Mouse (Mus musculus) forebrain, embryonic 15.5 days (tissue): ENCODE data around the gene Drap1. TPM values are rescaled to one million over a fixed set of nuclear protein-coding genes. Genes with fewer than 3 reads are reported as not detected.

Source experiments
- ATAC-seq: fragments of 200-750 bp; cut with Nextera tagmentation; replicated peaks from 2 replicates; pipeline ENCODE4 v1.8.0; 2017; ENCODE audit warnings: mild to moderate bottlenecking, moderate TSS enrichment, moderate library complexity
- H3K27ac ChIP-seq: fragments of 300-500 bp; sonication (generic); replicated peaks from 2 replicates; pipeline ENCODE4 v1.5.1; 2015; ENCODE audit warnings: mild to moderate bottlenecking, inconsistent platforms
- H3K27me3 ChIP-seq: fragments of 300-500 bp; sonication (generic); 2 replicates; pipeline ENCODE4 v1.6.1; 2015; ENCODE audit warnings: inconsistent platforms
- H3K36me3 ChIP-seq: fragments of 300-500 bp; sonication (generic); 2 replicates; pipeline ENCODE4 v1.6.1; 2015; ENCODE audit warnings: mild to moderate bottlenecking, inconsistent platforms
- H3K4me1 ChIP-seq: fragments of 300-500 bp; sonication (generic); 2 replicates; pipeline ENCODE4 v1.6.1; 2015; ENCODE audit warnings: inconsistent platforms
- H3K4me2 ChIP-seq: fragments of 300-500 bp; sonication (generic); replicated peaks from 2 replicates; pipeline ENCODE4 v1.6.1; 2015; ENCODE audit warnings: mild to moderate bottlenecking, inconsistent platforms
- H3K4me3 ChIP-seq: fragments of 300-500 bp; sonication (generic); 2 replicates; pipeline ENCODE4 v1.5.1; 2015; ENCODE audit warnings: mild to moderate bottlenecking, inconsistent platforms
- H3K9ac ChIP-seq: fragments of 300-500 bp; sonication (generic); replicated peaks from 2 replicates; pipeline ENCODE4 v1.6.1; 2015; ENCODE audit warnings: mild to moderate bottlenecking, inconsistent platforms
- H3K9me3 ChIP-seq: fragments of 300-500 bp; sonication (generic); 2 replicates; pipeline ENCODE4 v1.6.1; 2016; ENCODE audit warnings: inconsistent platforms
- WGBS: fragments of 180-500 bp; shearing (Covaris S2); methylation state at CpG from one replicate; pipeline ENCODE4 v1.1.7; 2015; ENCODE audit warnings: mixed read lengths; 5-methylcytosine and 5-hydroxymethylcytosine counted together
- polyA plus RNA-seq: library from polyadenylated mRNA; unstranded; fragments of >200 nt; fragmentation: Nextera tagmentation; extraction: Ambion mirVana; gene quantifications from 2 replicates; pipeline ENCODE4 v1.2.1, GENCODE M21; 2015

The Drap1 gene
- polyA plus RNA-seq, 1 experiment from 2014 or later = 306 TPM

DNA sequence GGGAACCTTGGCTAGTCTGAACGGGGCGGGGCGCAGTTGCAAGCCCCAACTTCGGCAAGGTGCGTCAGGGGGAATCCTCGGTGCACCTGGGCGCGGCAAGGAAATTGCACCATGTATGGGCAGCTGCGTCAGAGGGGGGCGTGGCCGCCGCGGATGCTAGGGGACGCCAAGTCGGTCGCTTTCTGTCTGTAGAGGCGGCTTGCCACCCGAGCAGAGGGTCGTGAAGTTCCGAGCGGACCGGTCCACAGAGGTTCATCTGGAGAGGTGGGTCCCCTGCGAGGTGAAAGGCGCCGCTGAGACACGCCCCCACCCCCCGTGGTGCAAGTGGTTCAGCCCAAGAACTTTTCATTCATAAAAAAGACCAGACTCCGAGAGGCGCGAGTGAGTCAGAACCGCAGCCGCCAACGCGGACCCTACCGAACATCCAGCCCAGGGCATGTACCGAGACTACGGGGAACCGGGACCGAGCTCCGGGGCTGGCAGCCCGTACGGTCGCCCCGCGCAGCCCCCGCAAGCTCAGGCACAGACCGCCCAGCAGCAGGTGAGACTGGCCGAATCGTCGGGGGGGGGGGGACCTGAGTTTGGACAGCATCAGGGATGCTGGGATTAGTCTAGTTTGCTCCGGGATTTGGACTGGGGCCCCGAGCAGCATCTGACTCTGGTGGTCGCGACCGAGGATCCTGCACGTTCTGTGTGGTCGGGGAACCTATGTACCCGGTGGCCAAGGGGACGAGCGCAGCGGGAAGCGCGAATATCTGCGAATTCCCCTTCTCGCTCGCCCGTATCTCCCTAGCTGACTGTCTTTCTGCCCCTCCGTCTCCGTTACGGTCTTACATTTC lies 23.0 kb upstream of the Drap1 start, which contains the start of gene Fosl1:
Gene Fosl1, plus strand, starts transcription at position 33 of the 839 bp plus-strand sequence.
- Histone ChIP-seq H3K4me3 (peak within 1 kb of the TSS; percentile 52), H3K36me3 (no peaks in the 10 kb centered on the region), H3K27me3 (peaks cover 54% of the 10 kb centered on the region), H3K9me3 (no peaks in the 10 kb centered on the region), H3K9ac (peak within 1 kb of the TSS; percentile 38), H3K4me1 (peaks cover 18% of the 10 kb centered on the region), H3K4me2 (peak within 1 kb of the TSS; percentile 96), H3K27ac (no peak within 1 kb of the TSS)
- ATAC-seq = peak; percentile 73
- WGBS = 2% methylated on average over 69 of the region's 70 CpGs

DNA sequence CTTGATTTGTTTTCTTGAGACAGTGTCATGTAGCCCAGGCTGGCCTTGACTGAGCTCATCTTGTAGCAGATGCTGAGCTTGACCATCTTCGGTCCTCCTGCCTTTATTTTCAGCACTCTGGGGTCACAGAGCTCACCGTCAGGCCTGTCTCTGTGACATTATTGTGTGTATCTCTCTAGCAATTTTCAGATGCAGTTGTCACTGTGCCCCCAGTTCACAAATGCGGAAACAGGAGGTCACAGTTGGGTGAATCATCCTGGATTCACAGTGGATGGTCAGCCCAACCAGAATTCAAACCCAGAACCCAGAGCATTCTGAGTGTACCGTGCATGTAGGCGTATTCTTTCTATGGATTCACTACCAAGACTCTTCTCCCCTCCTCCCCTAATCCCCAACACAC lies 21.0 kb upstream of the Drap1 start:
- Histone ChIP-seq H3K4me1 (peaks cover 18% of the 10 kb centered on the region), H3K4me3 (no peak overlapping the region), H3K27ac (no peak overlapping the region), H3K36me3 (no peaks in the 10 kb centered on the region), H3K9ac (no peak overlapping the region), H3K4me2 (no peak overlapping the region), H3K9me3 (no peaks in the 10 kb centered on the region), H3K27me3 (peaks cover 54% of the 10 kb centered on the region)
- WGBS = 90% methylated on average over 5 of the region's 5 CpGs
- ATAC-seq = no peak

DNA sequence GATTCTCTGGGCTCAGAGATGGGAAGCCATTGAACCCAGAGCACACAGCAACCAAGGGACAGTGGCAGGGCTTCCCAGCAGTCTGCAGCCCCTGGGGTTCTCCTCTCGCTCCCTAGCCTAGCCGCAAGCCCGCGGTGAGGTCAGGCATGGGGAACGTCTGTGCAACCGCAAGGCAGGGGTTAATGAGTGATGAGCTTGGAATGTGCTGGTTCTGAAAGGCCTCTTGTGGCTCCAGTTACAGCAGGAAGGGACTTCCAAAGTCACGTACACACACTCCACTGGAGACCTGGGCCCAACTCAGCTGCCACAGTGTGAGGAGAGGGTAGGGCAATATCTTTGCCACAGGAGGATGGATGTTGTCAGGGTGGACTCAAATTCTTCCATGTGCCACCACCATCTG lies 20.2 kb upstream of the Drap1 start:
- H3K4me2 ChIP-seq = no peak overlapping the region
- H3K9me3 ChIP-seq = no peaks in the 10 kb centered on the region
- peaks cover 47% of the 10 kb centered on the region for H3K27me3 ChIP-seq
- no peak overlapping the region for H3K4me3 ChIP-seq
- WGBS = 49% methylated on average over 7 of the region's 7 CpGs
- no peak overlapping the region for H3K9ac ChIP-seq
- no peak overlapping the region for H3K27ac ChIP-seq
- no peak for ATAC-seq
- H3K36me3 ChIP-seq = no peaks in the 10 kb centered on the region
- H3K4me1 ChIP-seq = peaks cover 18% of the 10 kb centered on the region

DNA sequence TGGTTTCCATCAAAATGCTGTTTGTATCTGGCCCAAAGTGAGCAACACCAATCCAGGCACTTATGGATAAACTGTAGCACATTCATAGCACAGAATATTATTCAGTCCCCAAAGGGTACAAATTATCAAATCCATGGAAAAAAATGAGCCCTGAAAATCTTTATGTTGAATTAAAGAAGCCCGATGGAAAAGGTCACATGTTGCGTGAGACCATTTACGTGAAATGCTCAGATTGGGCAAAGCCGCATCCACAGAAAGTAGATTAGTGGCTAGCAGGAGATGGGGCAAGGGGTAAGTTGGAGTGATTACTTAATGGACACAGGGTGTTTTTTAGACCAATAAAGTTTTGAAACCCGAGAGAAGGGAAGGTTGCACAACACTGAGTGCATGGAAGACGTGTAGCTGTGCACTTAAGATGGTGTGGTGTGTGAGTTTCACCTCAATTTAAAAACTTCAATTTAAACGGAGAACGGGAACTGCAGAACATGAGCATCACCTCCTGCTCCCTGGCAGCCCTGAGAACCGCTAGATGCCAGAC lies 19.7 kb upstream of the Drap1 start:
- Histone ChIP-seq H3K4me1 (peaks cover 18% of the 10 kb centered on the region), H3K4me3 (no peak overlapping the region), H3K36me3 (no peaks in the 10 kb centered on the region), H3K4me2 (no peak overlapping the region), H3K9ac (no peak overlapping the region), H3K27me3 (peaks cover 42% of the 10 kb centered on the region), H3K27ac (no peak overlapping the region), H3K9me3 (no peaks in the 10 kb centered on the region)
- WGBS = 68% methylated on average over 9 of the region's 9 CpGs
- ATAC-seq = no peak

DNA sequence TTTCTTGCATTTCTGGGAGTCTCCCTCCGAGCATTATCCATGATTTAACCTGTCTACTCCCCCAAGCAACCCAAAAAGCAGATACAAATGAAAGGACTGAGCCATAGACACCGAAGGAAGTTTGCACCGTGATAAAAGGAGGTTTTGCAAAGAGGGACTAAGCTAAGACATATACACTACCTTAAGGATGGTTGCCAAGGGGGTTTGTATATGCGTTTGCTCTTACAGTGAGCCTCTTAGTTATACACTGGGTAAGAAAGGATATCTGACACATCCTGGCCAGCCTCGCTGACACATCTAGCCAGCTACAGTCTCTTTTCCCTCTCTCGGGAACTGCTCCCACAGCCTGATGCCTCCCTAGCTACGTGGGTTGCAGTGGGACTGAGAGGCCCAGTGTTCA lies 9.2 kb upstream of the Drap1 start:
- Histone ChIP-seq H3K27me3 (0 out of 2 replicates have a peak, but pooled peaks cover 3% of the 10 kb centered on the region), H3K4me3 (no peak overlapping the region), H3K9ac (no peak overlapping the region), H3K9me3 (no peaks in the 10 kb centered on the region), H3K36me3 (no peaks in the 10 kb centered on the region), H3K4me2 (no peak overlapping the region), H3K4me1 (peaks cover 5% of the 10 kb centered on the region), H3K27ac (no peak overlapping the region)
- no peak for ATAC-seq
- WGBS = 73% methylated on average over 7 of the region's 7 CpGs

DNA sequence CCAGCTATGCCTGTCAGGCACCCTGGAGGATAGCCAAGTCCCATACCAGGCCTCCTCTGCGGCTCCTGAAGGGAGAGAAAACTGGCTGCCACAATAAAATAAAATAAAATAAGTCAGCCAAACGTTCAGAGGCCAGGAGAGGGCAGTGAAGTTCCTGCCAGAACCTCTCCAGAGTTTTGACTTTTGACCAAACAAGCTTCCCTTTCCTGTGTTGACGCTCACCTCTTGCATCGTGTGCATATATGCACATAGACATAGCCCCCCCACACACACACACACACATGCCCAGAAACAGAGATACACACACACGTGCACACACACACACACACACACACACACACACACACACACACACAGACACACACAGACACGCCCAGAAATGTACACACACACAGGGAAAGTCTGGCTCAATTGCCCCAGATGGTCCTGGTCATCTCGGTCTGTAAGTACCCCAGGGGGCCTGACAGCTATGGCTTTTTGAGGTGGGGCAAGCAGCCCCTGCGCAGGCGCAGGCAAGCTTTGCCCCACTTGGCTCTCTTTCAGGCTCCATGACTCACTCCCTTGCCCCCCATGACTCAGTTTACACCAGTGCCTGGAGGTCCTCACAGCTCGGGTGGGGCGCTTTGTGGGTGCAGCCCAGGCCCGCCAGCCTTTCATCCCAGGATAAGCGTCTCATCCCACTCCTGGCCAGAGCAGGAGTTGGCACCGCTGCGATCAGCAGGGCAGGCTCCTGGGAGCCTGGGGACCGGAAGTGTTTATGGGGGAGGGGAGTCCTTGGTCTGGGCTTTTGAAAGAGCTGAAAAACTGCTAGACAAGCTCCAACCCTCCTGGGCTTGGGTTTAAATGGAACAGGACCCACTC lies 8.4 kb upstream of the Drap1 start:
- peak overlapping the region; percentile 9; the same call in 1 of the 2 replicates for H3K4me3 ChIP-seq
- ATAC-seq = no peak
- 14% methylated on average over 16 of the region's 16 CpGs for WGBS

DNA sequence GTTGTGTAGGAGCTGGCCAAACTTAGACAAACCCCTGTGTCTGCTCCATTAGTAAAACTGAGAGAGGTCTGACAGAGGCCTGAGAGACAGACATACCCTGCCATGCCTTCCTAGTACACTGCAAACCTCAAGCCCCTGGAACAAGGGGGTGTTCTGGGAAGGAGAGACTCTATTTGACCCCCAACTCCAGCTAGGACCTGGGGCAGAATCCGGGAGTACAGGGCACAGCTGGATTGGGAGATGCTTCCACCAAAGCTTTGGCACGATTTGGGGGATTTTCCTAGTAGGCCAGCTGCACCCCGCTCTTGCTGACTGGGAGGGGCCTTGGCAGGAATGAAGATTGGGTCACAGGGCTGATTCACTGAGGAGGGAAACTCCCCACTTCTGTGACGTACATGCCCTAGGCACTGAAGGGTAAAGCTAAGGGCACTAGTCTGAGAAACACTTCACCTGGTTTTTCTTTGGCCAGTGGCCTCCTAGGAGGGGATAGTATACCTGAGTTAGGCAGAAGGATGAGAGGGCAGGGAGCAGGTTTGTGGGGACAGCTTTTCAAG lies 7.2 kb upstream of the Drap1 start:
- Histone ChIP-seq H3K27me3 (0 out of 2 replicates have a peak, but pooled peaks cover 3% of the 10 kb centered on the region), H3K9me3 (no peaks in the 10 kb centered on the region), H3K27ac (no peak overlapping the region), H3K4me1 (peaks cover 9% of the 10 kb centered on the region), H3K9ac (no peak overlapping the region), H3K4me3 (no peak overlapping the region), H3K4me2 (no peak overlapping the region), H3K36me3 (peaks cover 5% of the 10 kb centered on the region; the same call in 1 of the 2 replicates)
- ATAC-seq = no peak
- WGBS = 74% methylated on average over 4 of the region's 4 CpGs

More for the DNA sequence above, 8.4 kb upstream of the Drap1 start:
- Histone ChIP-seq H3K9ac (no peak overlapping the region), H3K9me3 (no peaks in the 10 kb centered on the region), H3K27me3 (0 out of 2 replicates have a peak, but pooled peaks cover 3% of the 10 kb centered on the region), H3K4me1 (peaks cover 5% of the 10 kb centered on the region), H3K36me3 (no peaks in the 10 kb centered on the region), H3K27ac (peak overlapping the region; percentile 6; the same call in 1 of the 2 replicates), H3K4me2 (peak overlapping the region; percentile 40)

DNA sequence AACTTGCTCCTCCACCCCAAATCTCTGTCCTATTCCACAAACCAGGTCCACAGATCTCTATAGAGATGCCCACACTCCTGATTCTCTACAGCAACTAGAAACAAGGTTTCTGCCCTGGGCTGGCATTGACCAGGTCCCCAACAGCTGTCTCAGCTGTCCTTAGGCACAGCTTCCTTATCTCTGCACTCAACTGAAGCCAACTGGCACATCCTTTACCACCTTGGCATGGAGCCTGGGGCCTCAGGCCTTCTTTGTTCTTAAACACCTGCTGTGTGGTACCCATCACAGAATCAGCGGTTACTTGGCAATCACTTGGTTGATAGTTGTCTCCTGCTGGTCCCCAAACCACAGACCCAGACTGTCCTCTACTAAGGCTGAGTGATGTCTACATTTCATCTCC lies 5.6 kb upstream of the Drap1 start:
- 56% methylated on average over 1 of the region's 1 CpGs for WGBS
- no peak overlapping the region for H3K9ac ChIP-seq
- peaks cover 6% of the 10 kb centered on the region for H3K36me3 ChIP-seq
- H3K27me3 ChIP-seq = 0 out of 2 replicates have a peak, but pooled peaks cover 3% of the 10 kb centered on the region
- H3K27ac ChIP-seq = no peak overlapping the region
- H3K4me1 ChIP-seq = peaks cover 24% of the 10 kb centered on the region
- H3K9me3 ChIP-seq = no peaks in the 10 kb centered on the region
- no peak overlapping the region for H3K4me2 ChIP-seq
- H3K4me3 ChIP-seq = no peak overlapping the region
- ATAC-seq = no peak

DNA sequence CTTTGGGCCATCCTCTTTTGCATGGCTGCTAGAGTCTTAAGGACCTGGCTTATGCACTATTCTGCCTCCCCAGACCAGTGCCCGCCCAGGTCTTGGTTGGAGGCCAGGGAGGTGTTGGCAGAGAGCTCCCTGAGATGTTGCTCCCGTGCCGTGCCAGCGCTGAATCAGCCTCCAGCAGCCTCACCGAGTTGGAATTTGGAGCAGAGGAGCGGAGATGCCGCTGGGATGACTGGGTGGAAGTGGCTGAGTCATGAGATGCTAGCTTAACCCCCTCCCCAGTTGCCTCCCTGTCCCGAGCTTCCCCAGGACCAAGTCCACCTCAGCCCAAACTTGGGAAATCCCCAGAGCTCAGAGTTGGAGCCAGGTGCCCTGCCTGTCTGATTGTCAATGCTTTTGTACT lies 5.0 kb upstream of the Drap1 start:
- peaks cover 24% of the 10 kb centered on the region for H3K4me1 ChIP-seq
- H3K27me3 ChIP-seq = 0 out of 2 replicates have a peak, but pooled peaks cover under 1% of the 10 kb centered on the region
- ATAC-seq = no peak
- H3K9me3 ChIP-seq = no peaks in the 10 kb centered on the region
- H3K4me2 ChIP-seq = no peak overlapping the region
- no peak overlapping the region for H3K9ac ChIP-seq
- H3K27ac ChIP-seq = no peak overlapping the region; the same call in 1 of the 2 replicates
- H3K4me3 ChIP-seq = no peak overlapping the region
- whole genome bisulfite sequencing = 64% methylated on average over 8 of the region's 8 CpGs
- H3K36me3 ChIP-seq = peaks cover 6% of the 10 kb centered on the region

DNA sequence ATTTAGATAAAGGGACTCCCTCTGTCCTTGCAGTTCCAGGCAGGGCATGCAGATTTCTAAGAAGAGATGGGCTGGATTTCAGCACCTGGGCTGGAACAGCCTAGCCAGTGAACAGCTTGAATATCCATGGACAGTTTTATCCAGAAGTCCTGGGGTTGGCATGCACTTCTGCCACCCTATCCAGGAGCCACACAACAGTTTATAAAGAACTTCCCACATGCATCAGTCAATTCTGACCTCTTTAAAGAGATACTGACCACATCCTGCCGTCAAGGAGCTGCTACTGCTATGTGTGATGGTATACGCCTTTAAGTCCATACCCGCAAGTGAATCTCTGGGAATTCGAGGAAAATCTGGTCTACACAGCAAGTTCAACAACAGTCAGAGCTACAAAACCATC lies 4.4 kb upstream of the Drap1 start:
- no peak for ATAC-seq
- H3K9ac ChIP-seq = no peak overlapping the region
- H3K27me3 ChIP-seq = no peaks in the 10 kb centered on the region
- peaks cover 6% of the 10 kb centered on the region for H3K36me3 ChIP-seq
- no peak overlapping the region for H3K4me3 ChIP-seq
- no peak overlapping the region for H3K4me2 ChIP-seq
- H3K9me3 ChIP-seq = no peaks in the 10 kb centered on the region
- no peak overlapping the region for H3K27ac ChIP-seq
- peaks cover 24% of the 10 kb centered on the region for H3K4me1 ChIP-seq
- WGBS = 84% methylated on average over 4 of the region's 4 CpGs

DNA sequence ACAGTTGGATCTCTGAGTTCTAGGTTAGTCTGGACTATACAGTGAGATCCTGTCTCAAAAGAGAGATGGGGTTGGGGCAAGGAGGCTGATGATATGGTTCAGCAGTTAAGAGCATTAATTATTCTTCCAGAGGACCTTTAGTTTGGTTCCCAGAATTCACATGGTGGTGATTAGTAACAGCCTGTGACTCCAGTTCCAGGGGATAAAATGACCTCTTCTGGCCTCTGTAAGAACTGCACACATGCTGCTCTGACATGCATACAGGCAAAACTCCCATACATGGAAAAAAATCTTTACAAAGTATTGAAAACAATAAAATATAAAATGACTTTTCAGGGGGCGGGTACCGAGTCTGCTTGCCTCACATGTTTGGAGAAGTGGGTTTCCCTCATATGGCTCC lies 3.3 kb upstream of the Drap1 start:
- peaks cover 28% of the 10 kb centered on the region for H3K4me1 ChIP-seq
- H3K9me3 ChIP-seq = no peaks in the 10 kb centered on the region
- H3K36me3 ChIP-seq = peaks cover 6% of the 10 kb centered on the region
- no peak overlapping the region for H3K4me3 ChIP-seq
- H3K27me3 ChIP-seq = no peaks in the 10 kb centered on the region
- no peak overlapping the region for H3K4me2 ChIP-seq
- H3K9ac ChIP-seq = no peak overlapping the region
- no peak for ATAC-seq
- H3K27ac ChIP-seq = no peak overlapping the region
- WGBS = 92% methylated on average over 2 of the region's 2 CpGs
